Mouse (Mus musculus) myocyte (in vitro differentiated cells): ENCODE data around the gene Nt5c3b.

Source experiments
- CEBPB ChIP-seq: IDR thresholded peaks from 2 replicates; pipeline ENCODE4 v1.6.1; 2011; ENCODE audit warnings: mild to moderate bottlenecking, moderate library complexity; ENCODE audit not compliant: poor library complexity, insufficient read depth, severe bottlenecking
- MAX ChIP-seq: IDR thresholded peaks from one replicate; pipeline ENCODE4 v1.6.1; 2011; ENCODE audit warnings: low read depth, mild to moderate bottlenecking, control low read depth
- MYOG ChIP-seq, 3 experiments: IDR thresholded peaks; one replicate each; pipeline ENCODE4 v1.6.1; 2011; ENCODE audit warnings: control low read depth in 2 of 3, low read depth in 2 of 3, mild to moderate bottlenecking in 2 of 3; ENCODE audit not compliant: insufficient read length in 2 of 3, control insufficient read depth in 1 of 3, insufficient read depth in 1 of 3
- POLR2A ChIP-seq: IDR thresholded peaks from one replicate; pipeline ENCODE4 v1.6.1; 2011; ENCODE audit warnings: low read depth, mild to moderate bottlenecking, control low read depth, moderate library complexity; ENCODE audit not compliant: insufficient read length
- POLR2AphosphoS2 ChIP-seq: IDR thresholded peaks from one replicate; pipeline ENCODE4 v1.6.1; 2011; ENCODE audit warnings: low read depth, control low read depth; ENCODE audit not compliant: insufficient read length
- REST ChIP-seq: IDR thresholded peaks from one replicate; pipeline ENCODE4 v1.6.1; 2011; ENCODE audit warnings: mild to moderate bottlenecking, control low read depth, moderate library complexity; ENCODE audit not compliant: insufficient read depth, insufficient read length
- SRF ChIP-seq: IDR thresholded peaks from one replicate; pipeline ENCODE4 v1.6.1; 2011; ENCODE audit warnings: low read depth; ENCODE audit not compliant: control insufficient read depth, insufficient read length
- TCF12 ChIP-seq: IDR thresholded peaks from one replicate; pipeline ENCODE4 v1.6.1; 2011; ENCODE audit warnings: mild to moderate bottlenecking, control low read depth; ENCODE audit not compliant: poor library complexity, insufficient read depth, severe bottlenecking
- TCF3 ChIP-seq: IDR thresholded peaks from one replicate; pipeline ENCODE4 v1.6.1; 2011; ENCODE audit warnings: low read depth, control low read depth; ENCODE audit not compliant: insufficient read length
- USF1 ChIP-seq: IDR thresholded peaks from one replicate; pipeline ENCODE4 v1.6.1; 2011; ENCODE audit warnings: low read depth, mild to moderate bottlenecking, control low read depth, moderate library complexity

DNA sequence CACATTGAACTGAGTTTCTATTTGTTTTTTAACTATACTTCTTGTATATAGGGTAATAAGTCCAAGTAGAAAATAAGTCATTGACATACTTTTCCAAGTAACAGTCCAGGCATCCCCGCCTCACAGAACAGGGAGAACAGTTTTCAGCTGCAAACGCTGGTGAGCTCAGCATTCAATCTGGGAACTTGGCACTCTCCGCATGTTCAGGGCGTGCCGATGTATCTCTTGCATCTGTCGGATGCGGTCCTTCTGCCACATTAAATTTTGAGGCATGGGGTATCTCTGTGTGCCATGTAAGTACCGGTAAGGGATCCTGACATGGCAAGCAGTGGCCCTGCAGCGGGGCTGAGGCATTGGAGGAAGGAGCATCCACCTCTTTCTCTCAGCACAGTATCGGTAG, 21.1 kb upstream of the Nt5c3b start:
- TF ChIP-seq POLR2A (no peak), USF1 (no peak), TCF12 (no peak), TCF3 (no peak), POLR2AphosphoS2 (no peak), REST (no peak), MYOG (IDR thresholded peaks at IDR 0.05; ENCODE audit: control insufficient read depth in 1 of 3, insufficient read depth in 1 of 3, insufficient read length in 2 of 3, low read depth in 2 of 3) (no peak), SRF (no peak), MAX (no peak), CEBPB (no peak)
